Mouse (Mus musculus) induced T-regulatory cell, adult 2 months (primary cell): ENCODE data around the gene Olfr1373.

Experiments
- DNase-seq: peaks from one replicate; pipeline ENCODE4 v3.0.0-alpha.2; 2012; ENCODE audit warnings: low read depth

Gene Olfr1373

GRCm38 (mm10) chr11:52106438-52106837 is 38.9 kb downstream of the Olfr1373 start:
- DNase-seq = peak; percentile 5

- DNase-seq = peak; percentile 9
These were observed 39.3 kb downstream of the Olfr1373 start for GRCm38 (mm10) chr11:52106037-52106436.

GRCm38 (mm10) chr11:52105503-52105902 is 39.8 kb downstream of the Olfr1373 start:
- DNase-seq = no peak

- peak; percentile 42 for DNase-seq
These were observed 42.4 kb downstream of the Olfr1373 start for GRCm38 (mm10) chr11:52102977-52103376.

- no peak for DNase-seq
These were observed 45.5 kb downstream of the Olfr1373 start for GRCm38 (mm10) chr11:52099771-52100219.

- DNase-seq = peak; percentile 80
These were observed 46.1 kb downstream of the Olfr1373 start for GRCm38 (mm10) chr11:52099031-52099761.

GRCm38 (mm10) chr11:52098398-52098946 is 46.9 kb downstream of the Olfr1373 start, which contains the start of gene Ppp2ca:
Gene Ppp2ca, plus strand, starts transcription at chr11:52098681.
- peak; percentile 99 for DNase-seq

- DNase-seq = peak; percentile 23
These were observed 47.7 kb downstream of the Olfr1373 start for GRCm38 (mm10) chr11:52097596-52097995.

GRCm38 (mm10) chr11:52097016-52097415 is 48.3 kb downstream of the Olfr1373 start:
- peak; percentile 56 for DNase-seq
